Mouse (Mus musculus): ENCODE measurements at regions not wholly inside any gene's neighbourhood (a gene's known extent, or its start where the extent isn't known, plus 50 kb on each side); places are given as distances from the start of the nearest gene placed in this dataset.

DNA sequence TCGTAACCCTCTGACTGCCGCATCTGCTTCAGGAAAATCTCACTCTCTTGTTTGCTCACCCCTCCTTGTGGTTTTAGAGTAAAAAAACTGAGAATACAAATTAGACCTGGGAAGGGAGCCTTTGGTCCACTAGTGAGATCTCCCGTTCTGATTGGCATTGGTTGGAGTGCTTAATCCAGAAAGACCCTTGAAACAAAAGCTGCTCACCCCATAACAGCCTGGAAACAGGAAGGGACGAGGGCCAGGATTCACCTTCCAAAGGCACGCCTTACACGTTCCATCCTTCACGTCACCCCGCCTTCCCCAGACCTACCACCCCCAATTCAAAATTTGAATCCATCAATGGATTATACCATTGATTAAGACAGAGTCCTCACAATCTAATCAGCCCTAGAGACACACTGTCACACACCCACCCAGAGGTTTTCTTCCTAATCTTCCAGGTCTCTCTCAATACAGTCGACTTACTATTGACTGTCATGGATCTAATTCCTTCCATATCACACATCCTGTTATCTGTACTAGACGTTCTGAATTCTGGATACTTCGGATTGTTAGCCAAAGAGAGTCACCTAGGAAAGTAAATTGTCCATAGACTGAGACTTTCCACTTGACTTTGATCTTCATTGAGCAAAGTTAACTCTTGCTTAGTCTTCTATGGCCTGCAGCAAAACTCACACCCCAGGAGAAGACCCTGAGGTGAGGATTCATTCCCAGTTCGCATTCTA is 94.1 kb upstream of the Cpm start:
- no peak for TF ChIP-seq POLR2A (IDR thresholded peaks at IDR 0.05; ENCODE audit: low read depth, low read length)
- TF ChIP-seq CTCF (IDR thresholded peaks at IDR 0.05; ENCODE audit: borderline replicate concordance, insufficient read depth, low read length): no peak
